Mouse (Mus musculus) ES-Bruce4 (cell line): ENCODE measurements around the gene Ubac1. TPM values are rescaled to one million over a fixed set of nuclear protein-coding genes. Genes with fewer than 3 reads are reported as not detected.

Experiments
- H3K27ac ChIP-seq: 2 replicates; pipeline ENCODE4 v1.5.1; 2012; ENCODE audit warnings: low read length, inconsistent platforms; ENCODE audit not compliant: insufficient read depth
- H3K27me3 ChIP-seq: 2 replicates; pipeline ENCODE4 v1.6.1; 2012; ENCODE audit warnings: mild to moderate bottlenecking, low read length, inconsistent platforms; ENCODE audit not compliant: control insufficient read depth, poor library complexity, insufficient read depth, severe bottlenecking
- H3K36me3 ChIP-seq: 2 replicates; pipeline ENCODE4 v1.6.1; 2012; ENCODE audit warnings: inconsistent platforms, mild to moderate bottlenecking, low read length, moderate library complexity; ENCODE audit not compliant: control insufficient read depth, poor library complexity, insufficient read depth, severe bottlenecking
- H3K4me1 ChIP-seq: one replicate; pipeline ENCODE4 v1.8.1; 2011; ENCODE audit warnings: low read length; ENCODE audit not compliant: control insufficient read depth, insufficient read depth
- H3K4me3 ChIP-seq: 2 replicates; pipeline ENCODE4 v1.5.1; 2011; ENCODE audit warnings: low read depth, mild to moderate bottlenecking, low read length
- H3K9ac ChIP-seq: 2 replicates; pipeline ENCODE4 v1.6.1; 2012; ENCODE audit warnings: low read depth, mild to moderate bottlenecking, inconsistent platforms; ENCODE audit not compliant: poor library complexity, severe bottlenecking
- H3K9me3 ChIP-seq: replicated peaks from 2 replicates; pipeline ENCODE4 v1.6.1; 2012; ENCODE audit warnings: mild to moderate bottlenecking, low read length, inconsistent platforms; ENCODE audit not compliant: control insufficient read depth, poor library complexity, insufficient read depth, severe bottlenecking
- CTCF ChIP-seq: IDR thresholded peaks from one replicate; pipeline ENCODE4 v1.8.1; 2011; ENCODE audit warnings: low read depth, low read length
- EP300 ChIP-seq: IDR thresholded peaks from 2 replicates; pipeline ENCODE4 v1.6.1; 2011; ENCODE audit warnings: low read depth, low read length; ENCODE audit not compliant: insufficient read depth
- POLR2A ChIP-seq: IDR thresholded peaks from one replicate; pipeline ENCODE4 v1.8.1; 2011; ENCODE audit warnings: low read length; ENCODE audit not compliant: insufficient read depth
- polyA plus RNA-seq: library from polyadenylated mRNA; stranded (reverse); fragments of >200 nt; gene quantifications from 2 replicates; pipeline ENCODE4 v1.2.4, GENCODE M21; 2011; ENCODE audit warnings: low read depth; ENCODE audit not compliant: missing spikeins, insufficient read depth, insufficient read length

The Ubac1 gene
- polyA plus RNA-seq, 1 experiment = 95.0 TPM

DNA sequence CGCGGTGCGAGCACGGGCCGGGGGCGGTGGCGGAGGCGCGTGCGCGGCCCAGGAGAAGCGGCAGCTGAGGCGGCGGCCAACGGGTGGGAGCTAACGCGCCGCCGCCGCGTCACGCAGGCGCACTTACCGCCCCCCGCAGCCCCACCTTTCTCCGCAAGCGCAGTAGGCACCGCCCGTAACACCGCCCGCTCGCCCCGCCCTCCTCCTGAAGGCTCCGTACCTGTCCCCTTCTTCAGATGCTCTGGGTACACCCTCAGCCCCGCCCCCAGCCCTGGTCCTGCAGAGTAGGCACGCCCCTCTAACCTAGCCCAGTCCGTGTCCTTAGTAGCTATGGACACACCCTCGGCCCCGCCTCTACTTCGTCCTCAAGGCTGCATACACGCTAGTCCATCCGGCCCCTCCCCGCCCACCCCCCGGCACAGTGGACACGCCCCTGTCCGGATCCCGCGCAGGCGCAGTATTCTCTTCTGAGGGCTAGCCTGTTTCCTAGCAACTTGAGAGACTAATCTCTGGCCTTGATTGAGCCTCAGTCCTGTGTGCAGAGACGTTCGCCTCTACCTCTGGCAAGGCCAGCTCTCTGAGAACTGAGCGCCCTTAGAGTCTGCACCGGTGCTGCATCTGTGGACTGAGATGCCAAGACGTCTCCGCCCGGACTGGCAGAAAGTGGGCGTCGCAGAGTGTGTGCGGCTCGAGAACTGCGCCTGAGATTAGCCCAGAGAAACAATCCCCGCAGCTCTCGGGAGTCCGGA is 38.2 kb downstream of the Ubac1 start, which contains the start of gene Camsap1:
TSS of gene Camsap1 (minus strand) at position 124 of the 749 bp plus-strand sequence.
- H3K27me3 ChIP-seq = no peaks in the 10 kb centered on the region
- no peaks in the 10 kb centered on the region for H3K9me3 ChIP-seq
- no peak within 1 kb of the TSS for H3K27ac ChIP-seq
- TF ChIP-seq EP300 = 0 out of 2 replicates have a peak, but pooled peaks have one; percentile 24
- no peak for TF ChIP-seq CTCF
- H3K9ac ChIP-seq = peak within 1 kb of the TSS; percentile 98
- no peaks in the 10 kb centered on the region for H3K36me3 ChIP-seq
- H3K4me3 ChIP-seq = peak within 1 kb of the TSS; percentile 88
- H3K4me1 ChIP-seq = peaks cover 1% of the 10 kb centered on the region

GRCm38 (mm10) chr2:25982426-25983091 is 39.0 kb downstream of the Ubac1 start:
- H3K4me3 ChIP-seq = peak overlapping the region; percentile 88
- H3K36me3 ChIP-seq = no peaks in the 10 kb centered on the region
- H3K27me3 ChIP-seq = no peaks in the 10 kb centered on the region
- no peak overlapping the region for H3K27ac ChIP-seq
- no peaks in the 10 kb centered on the region for H3K9me3 ChIP-seq
- peak overlapping the region; percentile 98 for H3K9ac ChIP-seq
- TF ChIP-seq POLR2A (no peak), EP300 (no peak), CTCF (no peak)
- H3K4me1 ChIP-seq = peaks cover 1% of the 10 kb centered on the region

DNA sequence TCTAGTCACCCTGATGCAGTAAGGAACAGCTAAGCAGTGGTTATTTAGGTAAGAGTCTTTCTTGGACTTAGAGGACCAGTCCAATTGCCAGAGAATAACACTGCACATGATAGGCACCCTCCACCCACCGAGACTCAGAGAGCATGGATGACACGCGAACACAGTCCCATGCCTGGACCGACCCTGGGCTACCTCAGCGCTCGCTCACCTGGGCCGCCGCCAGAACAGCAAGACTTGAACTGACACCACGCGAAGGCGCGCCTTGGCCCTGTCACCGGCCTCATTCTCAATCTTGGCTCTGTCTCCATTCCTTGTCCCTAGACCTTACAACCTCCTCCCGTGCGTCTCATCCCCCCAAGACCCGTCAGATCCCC is 39.5 kb downstream of the Ubac1 start:
- no peak for TF ChIP-seq CTCF
- TF ChIP-seq EP300 = no peak
- Histone ChIP-seq H3K9me3 (no peaks in the 10 kb centered on the region), H3K9ac (peak overlapping the region; percentile 98), H3K4me3 (peak overlapping the region; percentile 88), H3K27me3 (no peaks in the 10 kb centered on the region), H3K27ac (no peak overlapping the region), H3K4me1 (peaks cover 1% of the 10 kb centered on the region), H3K36me3 (no peaks in the 10 kb centered on the region)

GRCm38 (mm10) chr2:25978997-25979396 is 42.5 kb downstream of the Ubac1 start:
- Histone ChIP-seq H3K36me3 (no peaks in the 10 kb centered on the region), H3K9ac (no peak overlapping the region), H3K27ac (no peak overlapping the region), H3K4me3 (no peak overlapping the region), H3K27me3 (no peaks in the 10 kb centered on the region), H3K9me3 (no peaks in the 10 kb centered on the region), H3K4me1 (peaks cover 1% of the 10 kb centered on the region)
- TF ChIP-seq EP300 (no peak), CTCF (no peak)

DNA sequence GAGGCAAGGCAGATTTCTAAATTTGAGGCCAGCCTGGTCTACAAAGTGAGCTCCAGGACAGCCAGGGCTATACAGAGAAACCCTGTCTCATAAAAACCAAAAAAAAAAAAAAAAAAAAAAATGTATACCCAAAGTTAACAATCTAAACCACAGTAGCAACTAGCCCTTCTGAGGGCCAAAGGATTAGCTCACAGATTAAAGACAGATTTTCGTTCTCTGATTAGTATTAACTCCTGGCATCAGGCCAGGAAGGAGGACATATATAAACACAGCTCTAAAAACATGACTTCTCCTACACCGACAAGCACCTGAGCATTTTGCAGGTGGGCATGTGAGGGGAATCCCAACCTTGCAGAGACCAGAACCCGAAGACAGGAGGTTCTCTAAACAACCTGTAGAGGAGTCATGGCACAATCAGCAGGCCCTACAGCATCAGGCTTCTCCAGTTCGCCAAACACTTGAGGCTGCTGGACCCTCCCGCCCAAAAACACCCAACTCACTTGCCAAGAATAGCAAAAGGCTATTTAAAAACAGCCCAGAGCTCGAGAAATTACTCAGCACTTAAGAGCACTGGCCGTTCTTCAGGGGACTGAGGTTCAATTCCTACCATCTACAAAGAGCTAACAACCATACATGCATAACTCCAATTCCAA is 43.8 kb downstream of the Ubac1 start:
- Histone ChIP-seq H3K4me3 (no peak overlapping the region), H3K36me3 (0 out of 2 replicates have a peak, but pooled peaks cover 4% of the 10 kb centered on the region), H3K9ac (no peak overlapping the region), H3K9me3 (no peaks in the 10 kb centered on the region), H3K4me1 (peaks cover 1% of the 10 kb centered on the region), H3K27me3 (no peaks in the 10 kb centered on the region), H3K27ac (no peak overlapping the region)
- no peak for TF ChIP-seq EP300
- TF ChIP-seq CTCF = no peak
- no peak for TF ChIP-seq POLR2A
